Mouse (Mus musculus) kidney, adult 2 months (tissue): ENCODE measurements around the gene Sox12. TPM values are rescaled to one million over a fixed set of nuclear protein-coding genes. Genes with fewer than 3 reads are reported as not detected.
"Not testable (repeated sequence)": the region's sequence is repeated elsewhere in the genome, so short reads cannot be mapped to it uniquely, and the experiment has no call there.

Experiments
- DNase-seq: peaks from one replicate; pipeline ENCODE4 v3.0.0; 2021
- H3K27ac ChIP-seq: fragments of 200-500 bp; 2 replicates; pipeline ENCODE4 v1.5.1; 2012; ENCODE audit warnings: low read depth, low read length, control low read depth, inconsistent platforms; ENCODE audit not compliant: insufficient read depth
- H3K27me3 ChIP-seq: fragments of 200-500 bp; replicated peaks from 2 replicates; pipeline ENCODE4 v1.6.1; 2012; ENCODE audit warnings: mild to moderate bottlenecking, moderate library complexity, low read length, inconsistent platforms; ENCODE audit not compliant: control insufficient read depth, insufficient read depth
- H3K36me3 ChIP-seq: fragments of 200-500 bp; 2 replicates; pipeline ENCODE4 v1.6.1; 2012; ENCODE audit warnings: mild to moderate bottlenecking, moderate library complexity, low read length, inconsistent platforms; ENCODE audit not compliant: control insufficient read depth, insufficient read depth
- H3K4me1 ChIP-seq: fragments of 200-500 bp; 2 replicates; pipeline ENCODE4 v1.6.1; 2011; ENCODE audit warnings: low read length; ENCODE audit not compliant: control insufficient read depth, insufficient read depth
- H3K4me3 ChIP-seq: fragments of 200-500 bp; 2 replicates; pipeline ENCODE4 v1.5.1; 2011; ENCODE audit warnings: mild to moderate bottlenecking, low read depth, low read length, control low read depth; ENCODE audit not compliant: insufficient read depth
- CTCF ChIP-seq: fragments of 200-500 bp; conservative IDR thresholded peaks from 2 replicates; pipeline ENCODE4 v1.5.1; 2011; ENCODE audit warnings: low read depth, mild to moderate bottlenecking, control low read depth, low read length, moderate library complexity, mixed read lengths; ENCODE audit not compliant: insufficient read depth, insufficient read length
- POLR2A ChIP-seq: fragments of 200-500 bp; IDR thresholded peaks from one replicate; pipeline ENCODE4 v1.6.1; 2011; ENCODE audit warnings: low read depth, low read length, control low read depth
- WGBS: fragments of 180-500 bp; shearing (Covaris S2); methylation state at CpG from one replicate; pipeline ENCODE4 v1.1.7; 2018; 5-methylcytosine and 5-hydroxymethylcytosine counted together
- polyA plus RNA-seq: library from polyadenylated mRNA; depleted of rRNA; stranded (reverse); fragments of >200 nt; gene quantifications from 2 replicates; pipeline ENCODE4 v1.2.3, GENCODE M21; 2012

Gene Sox12
- polyA plus RNA-seq, 1 experiment, result 9.1 TPM

GRCm38 (mm10) chr2:152436983-152437860 is 39.4 kb upstream of the Sox12 start:
- 0 out of 2 replicates have a peak overlapping the region, but pooled peaks have one; percentile 13 for H3K27ac ChIP-seq
- 4% methylated on average over 23 of the region's 23 CpGs for WGBS
- no peak for TF ChIP-seq POLR2A
- TF ChIP-seq CTCF, result peak; percentile 82
- no peaks in the 10 kb centered on the region for H3K36me3 ChIP-seq
- peak overlapping the region; percentile 29; the same call in 1 of the 2 replicates for H3K4me3 ChIP-seq
- peaks cover 15% of the 10 kb centered on the region for H3K4me1 ChIP-seq
- no peaks in the 10 kb centered on the region for H3K27me3 ChIP-seq
- DNase-seq, result peak; percentile 81

- Histone ChIP-seq H3K27me3 (no peaks in the 10 kb centered on the region), H3K4me1 (peaks cover 15% of the 10 kb centered on the region), H3K4me3 (no peak overlapping the region), H3K27ac (0 out of 2 replicates have a peak overlapping the region, but pooled peaks have one; percentile 17), H3K36me3 (no peaks in the 10 kb centered on the region)
- TF ChIP-seq CTCF, result no peak
- no peak for TF ChIP-seq POLR2A
- DNase-seq, result peak; percentile 72
- WGBS, result 47% methylated on average over 7 of the region's 7 CpGs
Observed at GRCm38 (mm10) chr2:152436405-152436901, 38.6 kb upstream of the Sox12 start.

- not testable (repeated sequence) for H3K27ac ChIP-seq, DNase-seq
- 74% methylated on average over 2 of the region's 2 CpGs for WGBS
Observed at GRCm38 (mm10) chr2:152428481-152428880, 30.6 kb upstream of the Sox12 start.

GRCm38 (mm10) chr2:152427493-152427892 is 29.6 kb upstream of the Sox12 start:
- no peak overlapping the region for H3K27ac ChIP-seq
- H3K36me3 ChIP-seq, result no peaks in the 10 kb centered on the region
- TF ChIP-seq CTCF, result no peak
- TF ChIP-seq POLR2A, result no peak
- H3K4me1 ChIP-seq, result no peaks in the 10 kb centered on the region
- no peaks in the 10 kb centered on the region for H3K27me3 ChIP-seq
- DNase-seq, result no peak
- 15% methylated on average over 12 of the region's 12 CpGs for WGBS
- H3K4me3 ChIP-seq, result no peak overlapping the region

More at GRCm38 (mm10) chr2:152428481-152428880, 30.6 kb upstream of the Sox12 start:
- not testable (repeated sequence) for H3K4me1 ChIP-seq, H3K27me3 ChIP-seq, H3K36me3 ChIP-seq, H3K4me3 ChIP-seq

GRCm38 (mm10) chr2:152415786-152416185 is 17.9 kb upstream of the Sox12 start:
- Histone ChIP-seq H3K27ac (no peak overlapping the region), H3K4me1 (peaks cover 12% of the 10 kb centered on the region; the same call in 1 of the 2 replicates), H3K4me3 (no peak overlapping the region), H3K36me3 (no peaks in the 10 kb centered on the region), H3K27me3 (no peaks in the 10 kb centered on the region)
- TF ChIP-seq POLR2A (no peak), CTCF (no peak)
- WGBS, result 96% methylated on average over 3 of the region's 3 CpGs
- DNase-seq, result no peak

GRCm38 (mm10) chr2:152415287-152415686 is 17.4 kb upstream of the Sox12 start, which contains the start of gene 6820408C15Rik:
TSS of gene 6820408C15Rik (plus strand) at chr2:152415587.
- Histone ChIP-seq H3K4me1 (peaks cover 12% of the 10 kb centered on the region; the same call in 1 of the 2 replicates), H3K4me3 (peak within 1 kb of the TSS; percentile 97), H3K27me3 (no peaks in the 10 kb centered on the region), H3K27ac (peak within 1 kb of the TSS; percentile 97), H3K36me3 (no peaks in the 10 kb centered on the region)
- no peak for DNase-seq
- no peak for TF ChIP-seq POLR2A
- no peak for TF ChIP-seq CTCF
- 12% methylated on average over 4 of the region's 4 CpGs for WGBS

GRCm38 (mm10) chr2:152414591-152415165 is 16.8 kb upstream of the Sox12 start, which contains the start of gene Zcchc3:
TSS of gene Zcchc3 (minus strand) at chr2:152415027.
- under 1% methylated on average over 65 of the region's 65 CpGs for WGBS
- Histone ChIP-seq H3K27me3 (no peaks in the 10 kb centered on the region), H3K36me3 (no peaks in the 10 kb centered on the region), H3K4me1 (peaks cover 12% of the 10 kb centered on the region; the same call in 1 of the 2 replicates), H3K4me3 (peak within 1 kb of the TSS; percentile 97), H3K27ac (peak within 1 kb of the TSS; percentile 97)
- TF ChIP-seq POLR2A (peak; percentile 48), CTCF (no peak)
- DNase-seq, result peak; percentile 92
